Mouse (Mus musculus) layer of hippocampus, adult 11-12 months (tissue): ENCODE data around the gene Gm20388.

Source experiments
- DNase-seq: peaks from one replicate; pipeline ENCODE4 v3.0.0; 2022; ENCODE audit warnings: low spot score

Gene Gm20388

GRCm38 (mm10) chr8:120685591-120685990, 775.0 kb downstream of the Gm20388 start:
- DNase-seq: no peak

DNA sequence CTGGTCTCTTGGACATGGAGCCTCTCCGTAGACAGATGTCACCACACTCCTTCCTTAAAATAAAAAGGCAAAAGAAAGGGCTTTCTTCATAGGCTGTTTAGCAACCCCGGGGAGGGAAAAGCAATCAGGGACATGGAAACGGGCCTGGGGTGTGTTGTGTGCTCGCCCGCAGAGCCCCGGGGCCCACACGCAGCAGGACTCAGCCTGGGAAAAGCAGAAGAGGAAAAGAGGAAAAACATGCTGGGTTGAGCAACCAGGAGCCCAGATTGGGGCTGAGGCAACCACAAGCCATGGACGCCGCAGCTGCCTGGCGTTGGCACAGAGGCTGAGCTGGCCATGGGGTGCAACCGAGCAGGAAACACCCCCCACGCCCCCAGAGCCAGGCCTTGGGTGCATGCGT, 775.4 kb downstream of the Gm20388 start:
- peak; percentile 73 for DNase-seq

- no peak for DNase-seq
These were observed 775.9 kb downstream of the Gm20388 start for GRCm38 (mm10) chr8:120686576-120686975.

GRCm38 (mm10) chr8:120687786-120688185, 777.1 kb downstream of the Gm20388 start:
- no peak for DNase-seq

GRCm38 (mm10) chr8:120688511-120688910, 777.9 kb downstream of the Gm20388 start:
- no peak for DNase-seq

- DNase-seq: no peak
These were observed 782.3 kb downstream of the Gm20388 start for GRCm38 (mm10) chr8:120692934-120693333.

DNA sequence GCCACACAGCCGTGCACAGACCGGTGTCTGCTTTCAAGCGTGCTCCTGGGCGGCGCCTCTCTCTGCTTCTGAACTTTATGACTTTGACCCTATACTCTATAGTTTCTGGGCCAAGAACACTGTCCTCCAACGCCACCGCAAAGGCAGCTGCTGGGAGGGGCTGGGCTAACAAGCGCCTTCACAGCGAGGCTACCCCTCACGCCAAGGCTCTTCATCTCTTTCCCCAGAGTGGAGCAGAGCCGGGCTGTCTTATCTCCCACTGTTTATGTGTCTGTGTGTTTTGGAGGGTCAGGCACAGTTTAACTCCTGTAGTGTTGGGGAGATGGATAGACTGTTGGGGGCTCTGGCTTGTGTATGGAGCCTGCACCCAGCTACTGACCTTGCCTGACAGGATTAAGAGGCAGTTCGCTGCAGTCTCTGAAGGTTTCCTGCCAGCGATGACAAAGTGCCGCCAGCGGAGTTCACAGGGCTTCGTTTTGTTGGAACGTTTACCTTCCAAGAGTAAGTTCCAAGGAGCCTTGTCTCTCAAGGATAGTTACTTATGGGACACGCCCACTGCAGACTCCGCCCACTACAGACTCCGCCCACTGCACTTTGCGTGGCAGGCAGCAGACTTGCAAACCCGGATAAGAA, 783.3 kb downstream of the Gm20388 start:
- no peak for DNase-seq

- DNase-seq: no peak
These were observed 785.9 kb downstream of the Gm20388 start for GRCm38 (mm10) chr8:120696401-120697153.

GRCm38 (mm10) chr8:120697154-120697978, 786.7 kb downstream of the Gm20388 start:
- peak; percentile 60 for DNase-seq

DNA sequence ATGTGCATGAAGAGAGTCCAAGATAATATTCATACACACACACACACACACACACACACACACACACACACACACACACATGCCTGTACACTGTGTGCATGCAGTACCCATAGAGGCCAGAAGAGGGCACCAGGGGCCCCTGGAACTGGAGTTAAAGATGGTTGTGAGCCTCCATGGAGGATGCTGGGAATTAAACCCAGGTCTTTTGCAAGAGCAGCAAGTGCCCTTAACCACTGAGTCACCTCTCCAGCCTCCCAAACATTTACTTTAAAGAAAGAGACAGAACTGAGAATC, 787.3 kb downstream of the Gm20388 start:
- DNase-seq: no peak

DNA sequence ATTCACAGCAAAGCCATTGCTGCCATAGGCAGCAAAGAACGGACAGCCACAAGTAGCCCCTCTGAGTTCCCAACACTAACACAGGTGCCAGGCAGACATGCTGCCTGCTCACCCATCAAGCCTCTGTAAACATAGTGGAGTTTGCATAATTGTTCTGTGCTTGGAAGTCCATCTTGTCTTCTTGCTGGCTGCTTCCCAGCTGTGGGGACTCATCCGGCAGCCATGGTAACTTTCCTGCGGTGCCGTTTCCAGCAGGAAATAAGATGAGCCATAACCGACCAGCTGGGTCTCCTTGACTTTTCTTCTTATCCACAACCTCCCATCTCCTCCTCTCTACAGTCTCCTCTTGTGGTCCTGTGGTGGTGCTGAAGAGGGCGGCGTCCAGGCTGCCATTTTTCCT, 787.8 kb downstream of the Gm20388 start:
- DNase-seq: no peak

- no peak for DNase-seq
These were observed 788.4 kb downstream of the Gm20388 start for GRCm38 (mm10) chr8:120699079-120699478.

DNA sequence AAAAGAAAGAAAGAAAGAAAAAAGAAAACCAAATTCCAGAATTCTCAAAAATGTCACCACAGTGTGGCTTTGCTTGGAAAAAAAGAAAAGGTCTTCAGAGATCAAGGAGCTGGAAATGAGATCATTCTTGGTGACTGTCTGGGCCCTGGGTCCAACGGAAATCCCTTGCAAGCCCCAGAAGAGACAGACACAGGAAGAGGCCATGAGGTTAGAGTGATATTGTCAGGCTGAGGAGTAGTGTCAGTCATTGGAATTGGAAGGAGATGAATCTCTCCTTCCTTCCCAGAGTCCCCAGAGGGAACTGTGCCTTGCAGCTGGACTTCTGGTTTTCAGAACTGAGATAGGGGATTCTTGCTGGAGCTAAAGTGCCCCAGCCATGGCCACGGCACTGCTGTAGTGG, 788.9 kb downstream of the Gm20388 start:
- no peak for DNase-seq

- DNase-seq: no peak
These were observed 789.4 kb downstream of the Gm20388 start for GRCm38 (mm10) chr8:120700053-120700452.

DNA sequence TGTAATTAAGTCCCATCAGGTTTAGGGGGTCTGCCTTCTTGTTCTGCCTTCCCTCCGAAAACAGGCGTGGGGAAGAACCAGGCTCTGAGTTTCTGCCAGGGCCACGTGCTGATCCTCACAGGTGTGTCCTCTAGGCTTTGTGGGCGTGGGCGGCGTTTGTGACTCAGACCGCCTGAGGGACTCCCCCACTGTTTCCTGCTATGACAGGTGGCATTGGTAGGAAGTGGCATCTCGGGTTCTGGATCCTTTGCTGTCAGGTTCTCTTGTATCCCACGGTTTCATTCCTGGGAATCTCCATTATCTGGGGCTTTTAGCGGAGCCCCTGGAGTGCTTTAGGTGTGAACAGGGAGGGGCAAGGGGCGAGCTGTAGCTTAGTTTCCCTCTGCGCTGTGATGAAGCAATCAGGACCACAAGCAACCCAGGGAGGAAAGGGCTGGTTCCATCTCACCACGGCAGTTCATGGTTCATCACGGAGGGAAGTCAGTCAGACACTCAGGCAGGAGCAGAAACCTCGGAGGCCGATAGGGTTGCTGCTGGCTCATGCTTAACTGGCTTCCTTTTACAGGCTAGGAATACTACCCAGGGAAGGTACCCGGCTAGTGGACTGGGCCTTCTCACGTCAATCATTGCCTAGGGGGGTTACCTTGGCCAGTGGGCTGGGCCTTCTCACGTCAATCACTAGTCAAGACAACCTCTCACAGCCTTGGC, 791.3 kb downstream of the Gm20388 start:
- peak; percentile 53 for DNase-seq

DNA sequence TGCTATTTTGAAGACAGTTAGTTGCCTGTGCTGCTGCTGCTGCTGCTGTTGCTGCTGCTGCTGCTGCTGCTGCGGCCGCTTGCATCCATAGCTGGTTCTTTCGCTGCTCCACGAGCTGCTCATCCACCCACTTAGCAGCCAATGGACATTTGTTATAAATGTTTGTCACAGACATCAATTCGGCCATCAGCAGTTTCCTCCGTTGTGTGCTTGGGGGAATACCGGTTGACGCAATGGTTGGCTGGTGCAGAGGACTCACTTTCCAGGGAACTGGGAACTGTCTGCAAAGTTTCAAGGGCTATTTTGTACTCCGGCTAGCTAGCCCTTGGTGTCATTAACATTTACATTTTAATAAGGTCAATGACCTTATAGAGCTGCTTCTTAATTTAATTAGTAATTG, 793.6 kb downstream of the Gm20388 start:
- no peak for DNase-seq

DNA sequence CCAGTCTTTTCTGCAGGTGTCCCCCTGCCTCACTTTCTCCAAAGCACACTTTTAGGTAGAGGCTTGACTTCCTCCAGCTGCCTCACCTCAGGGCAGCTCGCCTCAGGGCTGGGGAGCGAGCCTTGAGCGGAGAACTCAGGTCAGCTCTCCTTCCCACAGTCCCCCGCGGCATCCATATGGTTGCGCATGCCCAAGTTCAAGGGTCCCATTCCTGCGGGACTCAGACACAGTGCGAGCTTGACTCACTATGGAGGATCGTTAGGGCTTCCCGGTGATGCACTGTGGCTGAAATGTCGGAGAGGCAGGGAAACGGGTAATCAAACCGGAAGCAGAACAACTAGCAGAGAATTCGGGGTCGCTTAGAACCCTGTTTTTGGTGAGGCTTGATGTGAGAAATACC, 794.5 kb downstream of the Gm20388 start:
- no peak for DNase-seq

DNA sequence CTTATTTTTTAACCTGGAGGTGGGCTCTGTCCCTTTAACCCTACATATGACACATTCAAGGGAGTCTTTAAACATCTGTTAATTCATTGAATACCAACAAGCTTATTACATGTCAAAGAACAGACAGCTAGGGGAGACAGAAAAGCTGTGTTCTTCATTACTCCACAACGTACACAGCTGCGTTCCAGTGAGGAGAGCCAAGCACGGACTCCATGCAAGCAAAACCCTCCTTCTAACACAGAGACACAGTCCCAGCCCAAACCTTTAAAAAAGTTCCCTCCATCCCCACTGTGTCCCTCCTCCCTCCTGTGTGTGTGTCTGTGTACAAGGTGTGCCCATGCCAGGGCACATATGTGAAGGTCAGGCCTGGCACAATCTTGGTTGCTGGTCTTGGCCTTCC, 795.6 kb downstream of the Gm20388 start:
- DNase-seq: no peak

GRCm38 (mm10) chr8:120709176-120709575, 798.5 kb downstream of the Gm20388 start:
- DNase-seq: no peak

DNA sequence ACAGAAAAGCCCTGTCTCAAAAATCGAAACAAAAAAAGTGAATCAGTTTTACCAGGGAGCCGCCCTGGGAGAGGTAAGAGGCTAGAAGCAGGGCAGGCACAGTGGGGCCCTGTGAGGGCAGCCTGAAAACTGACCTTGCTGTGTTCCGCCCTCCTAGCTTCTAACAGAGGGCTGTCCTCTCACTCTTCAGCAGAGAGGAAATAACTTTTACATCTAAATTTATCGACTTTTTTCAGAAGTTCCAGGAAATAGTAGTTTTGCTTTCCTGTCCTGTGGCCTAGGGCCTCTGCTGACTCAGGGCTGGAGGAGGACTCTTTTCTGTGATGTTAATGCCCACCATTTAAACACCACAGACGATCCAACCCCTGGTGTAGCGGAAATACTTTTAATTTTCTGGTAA, 804.6 kb downstream of the Gm20388 start:
- DNase-seq: no peak

- no peak for DNase-seq
These were observed 805.5 kb downstream of the Gm20388 start for GRCm38 (mm10) chr8:120715996-120716680.
